Mouse (Mus musculus): ENCODE data around the gene Fyco1. TPM values are rescaled to one million over a fixed set of nuclear protein-coding genes. Genes with fewer than 3 reads are reported as not detected.

Fyco1 gene
- total RNA-seq (2017): 33.2 and 36.3 TPM in 2 replicates

DNA sequence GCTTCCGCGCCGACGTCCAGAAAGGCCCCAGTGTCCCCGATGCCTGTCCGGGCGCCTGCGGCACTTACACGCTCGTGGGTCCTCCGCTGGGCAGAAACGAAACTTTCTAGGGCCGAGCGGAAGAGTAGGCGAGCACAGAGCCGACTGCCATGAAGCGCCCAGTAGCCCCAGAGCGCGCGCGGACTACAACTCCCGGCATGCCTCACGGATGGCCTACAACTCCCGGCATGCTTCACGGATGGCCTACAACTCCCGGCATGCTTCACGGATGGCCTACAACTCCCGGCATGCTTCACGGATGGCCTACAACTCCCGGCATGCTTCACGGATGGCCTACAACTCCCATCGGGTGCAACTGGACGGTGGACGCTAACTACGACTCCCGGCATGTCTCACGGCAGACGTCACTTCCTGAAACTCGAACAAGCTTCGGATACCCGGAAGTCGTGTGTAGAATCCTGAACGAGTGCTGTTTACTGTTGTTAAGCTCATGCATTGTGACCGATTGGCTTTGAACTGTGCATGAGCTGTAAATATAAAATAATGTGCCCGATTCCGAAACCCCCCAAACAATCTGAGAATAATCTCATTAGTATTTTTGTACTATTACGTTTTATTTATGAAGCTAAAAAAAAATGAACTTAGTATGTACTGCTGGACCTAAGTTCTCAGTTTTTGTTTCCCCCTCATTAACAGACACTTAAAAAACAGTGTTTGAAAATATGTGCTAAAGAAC lies at the start of gene Fyco1:
Gene Fyco1, minus strand, starts transcription at position 187 of the 736 bp plus-strand sequence.
- ATAC-seq (ENCODE audit: extremely low read depth, insufficient number of reproducible peaks, low FRiP score, poor library complexity, severe bottlenecking): peak; percentile 96

DNA sequence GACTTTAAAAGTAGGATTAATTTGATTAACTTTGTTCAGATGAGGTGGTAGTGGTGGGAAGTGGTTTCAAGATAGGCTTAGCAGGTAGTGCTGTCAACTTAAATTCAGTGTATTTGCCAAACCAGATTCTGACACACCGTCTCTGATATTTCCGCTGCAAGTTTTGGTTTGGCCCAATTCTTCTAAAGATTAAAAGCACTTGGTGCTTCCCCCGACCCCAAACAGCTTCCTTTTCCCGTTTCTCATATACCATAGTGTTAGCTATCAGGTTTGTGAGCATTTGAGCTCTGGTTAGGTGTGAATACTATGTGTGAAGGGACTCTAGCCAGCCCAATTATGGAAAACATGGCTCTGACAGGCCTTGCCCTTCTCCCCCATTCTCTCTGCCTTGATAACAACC lies 20.4 kb upstream of the Fyco1 start:
- ATAC-seq (ENCODE audit: extremely low read depth, insufficient number of reproducible peaks, low FRiP score, poor library complexity, severe bottlenecking): peak; percentile 33; the same call in 1 of the 2 replicates

DNA sequence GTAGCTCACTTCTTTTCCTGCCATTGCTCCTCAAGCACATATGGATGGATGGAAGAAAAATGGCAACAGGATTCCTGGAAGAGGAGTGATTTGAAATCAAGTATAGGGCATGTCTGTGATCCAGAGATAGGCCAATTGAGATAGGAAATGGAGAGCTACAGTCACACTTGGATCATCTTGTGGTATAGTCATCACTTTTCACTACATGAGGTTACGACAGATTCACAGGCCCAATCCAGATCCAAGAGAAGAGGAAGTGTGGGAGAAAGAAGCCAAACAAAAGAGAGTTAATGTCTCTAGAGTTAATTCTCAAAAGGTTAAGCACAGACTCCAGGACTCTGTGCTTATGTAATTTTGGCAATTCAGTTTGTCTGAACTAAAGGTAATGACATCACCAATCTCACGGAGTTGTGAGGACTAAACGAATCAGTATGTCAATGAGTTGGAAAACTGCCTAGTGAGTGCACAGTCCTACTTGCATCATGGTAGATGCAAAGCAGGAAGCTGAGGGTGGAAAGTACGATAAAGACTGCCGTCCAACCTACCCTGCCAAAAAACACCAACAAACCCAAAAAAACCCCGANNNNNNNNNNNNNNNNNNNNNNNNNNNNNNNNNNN lies 17.6 kb upstream of the Fyco1 start:
- ATAC-seq (ENCODE audit: extremely low read depth, insufficient number of reproducible peaks, low FRiP score, poor library complexity, severe bottlenecking): no peak

DNA sequence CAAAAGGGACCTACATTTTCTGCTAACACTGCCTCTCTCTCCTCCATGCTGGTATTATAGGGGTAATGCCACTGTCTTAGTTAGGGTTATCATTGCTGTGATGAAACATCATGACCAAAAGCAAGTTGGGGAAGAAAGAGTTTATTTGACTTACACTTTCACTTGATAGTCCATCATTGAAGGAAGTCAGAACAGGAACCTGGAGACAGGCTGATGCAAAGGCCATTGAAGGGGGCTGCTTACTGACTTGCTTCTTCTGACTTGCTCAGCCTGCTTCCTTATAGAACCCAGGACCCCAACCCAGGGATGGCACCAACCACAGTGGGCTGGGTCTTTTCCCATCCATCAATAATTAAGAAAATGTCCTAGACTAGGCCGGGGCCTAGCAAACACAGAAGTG lies 11.9 kb upstream of the Fyco1 start:
- ATAC-seq (ENCODE audit: extremely low read depth, insufficient number of reproducible peaks, low FRiP score, poor library complexity, severe bottlenecking): no peak

DNA sequence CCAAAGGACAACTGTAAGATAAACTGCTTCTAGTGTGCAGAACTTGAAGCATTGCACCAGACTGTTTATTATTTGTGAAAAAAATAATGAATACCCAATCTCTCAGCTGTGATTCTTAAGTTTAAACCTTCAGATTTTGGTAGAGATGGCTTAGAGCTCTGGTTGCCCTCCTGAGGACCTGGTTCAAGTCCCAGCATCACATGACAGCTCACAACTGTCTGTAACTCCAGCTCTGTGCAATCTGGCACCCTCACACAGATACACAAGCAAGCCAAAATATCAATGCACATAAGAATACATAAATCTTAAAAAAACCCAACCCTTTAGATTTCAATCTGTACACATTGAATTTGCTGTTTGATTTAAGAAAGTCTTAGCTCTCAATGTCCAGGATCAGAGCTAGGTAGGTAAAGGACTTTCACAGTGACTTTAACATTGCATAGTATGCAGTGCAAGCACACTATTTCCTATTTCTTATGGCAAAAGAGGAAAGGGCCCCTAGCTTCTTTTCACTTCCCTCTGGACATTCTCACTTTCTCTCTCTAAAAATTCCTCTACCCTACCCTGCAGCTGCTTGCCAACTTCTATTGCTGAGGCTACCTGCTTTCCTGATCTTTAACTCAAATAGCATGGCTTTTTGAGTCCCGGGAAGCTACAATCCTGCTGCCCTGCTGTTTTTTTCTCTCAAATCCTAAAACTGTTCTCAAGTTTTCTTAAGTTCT lies 11.4 kb upstream of the Fyco1 start:
- no peak for ATAC-seq (ENCODE audit: extremely low read depth, insufficient number of reproducible peaks, low FRiP score, poor library complexity, severe bottlenecking)

DNA sequence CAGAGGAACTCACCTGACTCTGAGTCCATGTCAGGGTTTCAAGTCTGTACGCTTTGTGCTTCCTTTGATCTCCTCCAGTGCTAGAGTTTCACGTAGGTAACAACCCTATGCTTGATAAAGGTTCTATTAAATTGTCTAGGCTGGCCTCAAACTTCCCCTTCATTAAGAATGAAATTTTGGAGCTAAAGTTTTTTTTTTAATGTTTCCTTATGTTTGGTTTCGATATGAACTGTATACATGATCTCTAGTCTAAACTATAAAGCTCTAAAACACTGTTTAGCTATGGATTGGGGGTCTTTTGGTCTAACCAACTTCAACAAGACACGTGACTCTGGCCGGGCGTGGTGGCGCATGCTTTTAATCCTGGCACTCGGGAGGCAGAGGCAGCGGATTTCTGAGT lies 10.2 kb upstream of the Fyco1 start, which contains the start of gene Xcr1:
Gene Xcr1, minus strand, starts transcription at position 101 of the 400 bp plus-strand sequence.
- no peak for ATAC-seq (ENCODE audit: extremely low read depth, insufficient number of reproducible peaks, low FRiP score, poor library complexity, severe bottlenecking)

DNA sequence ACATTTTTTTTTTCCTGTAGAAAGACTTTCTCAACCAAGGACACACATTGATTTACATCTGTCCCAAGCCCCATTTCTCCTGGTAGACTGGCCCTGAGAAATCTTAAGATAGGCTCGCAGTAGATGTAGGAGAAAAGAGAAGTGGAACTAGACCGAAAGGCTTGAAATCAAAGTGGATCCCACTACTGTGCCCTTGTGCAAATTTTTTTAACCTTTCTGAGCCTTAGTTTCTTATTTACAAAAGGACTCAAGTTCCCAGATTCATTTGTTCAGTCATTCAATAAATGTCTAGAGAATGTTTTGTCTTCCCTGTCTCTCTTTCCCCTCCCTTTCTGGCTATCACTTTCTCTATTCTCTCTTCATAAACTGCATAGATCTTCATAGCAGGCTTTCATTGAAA lies 5.1 kb upstream of the Fyco1 start:
- no peak for ATAC-seq (ENCODE audit: extremely low read depth, insufficient number of reproducible peaks, low FRiP score, poor library complexity, severe bottlenecking)

DNA sequence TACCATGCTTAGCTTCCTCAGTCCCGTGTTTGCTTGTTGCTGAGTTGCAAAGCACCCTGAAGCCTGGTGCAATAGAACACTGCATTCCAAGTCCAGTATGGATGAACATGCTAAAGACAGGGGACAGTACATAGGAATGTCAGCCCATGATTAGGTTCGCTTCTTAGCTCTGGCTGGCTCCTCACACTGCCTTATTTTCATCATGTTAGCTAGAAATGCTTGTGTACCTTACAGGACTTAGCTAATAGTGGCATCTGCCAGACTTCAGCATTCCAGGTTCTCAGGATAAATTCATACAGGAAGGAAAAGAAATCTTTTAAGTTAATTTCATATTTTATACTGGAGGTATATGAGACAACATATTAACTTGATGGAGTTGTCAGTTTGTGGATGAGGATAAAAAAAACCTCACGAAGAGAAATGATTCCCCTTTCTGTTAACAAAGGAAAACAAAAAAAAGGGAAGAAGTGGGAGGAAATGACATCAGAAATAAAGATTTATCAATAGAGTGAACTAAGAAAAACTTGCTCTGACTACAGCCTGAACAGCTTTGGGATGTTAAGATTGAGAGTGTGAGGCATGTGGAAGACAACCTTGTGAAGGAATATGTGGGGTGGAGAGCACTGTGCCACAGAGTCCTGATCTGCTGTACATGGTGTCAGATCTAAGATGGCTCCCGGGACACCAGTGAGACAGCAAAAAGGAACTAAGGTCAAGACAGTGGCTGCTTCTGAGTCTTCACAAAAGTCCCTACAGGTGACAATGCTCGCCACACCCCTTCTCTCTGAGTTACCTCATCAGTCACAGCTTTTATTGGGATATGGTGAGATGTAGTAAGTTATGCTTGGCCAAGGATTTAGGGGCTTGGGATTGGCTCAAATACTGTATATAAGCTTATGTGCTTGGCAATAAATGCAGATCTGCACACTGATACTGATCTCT lies 1.0 kb upstream of the Fyco1 start:
- ATAC-seq (ENCODE audit: extremely low read depth, insufficient number of reproducible peaks, low FRiP score, poor library complexity, severe bottlenecking): no peak

DNA sequence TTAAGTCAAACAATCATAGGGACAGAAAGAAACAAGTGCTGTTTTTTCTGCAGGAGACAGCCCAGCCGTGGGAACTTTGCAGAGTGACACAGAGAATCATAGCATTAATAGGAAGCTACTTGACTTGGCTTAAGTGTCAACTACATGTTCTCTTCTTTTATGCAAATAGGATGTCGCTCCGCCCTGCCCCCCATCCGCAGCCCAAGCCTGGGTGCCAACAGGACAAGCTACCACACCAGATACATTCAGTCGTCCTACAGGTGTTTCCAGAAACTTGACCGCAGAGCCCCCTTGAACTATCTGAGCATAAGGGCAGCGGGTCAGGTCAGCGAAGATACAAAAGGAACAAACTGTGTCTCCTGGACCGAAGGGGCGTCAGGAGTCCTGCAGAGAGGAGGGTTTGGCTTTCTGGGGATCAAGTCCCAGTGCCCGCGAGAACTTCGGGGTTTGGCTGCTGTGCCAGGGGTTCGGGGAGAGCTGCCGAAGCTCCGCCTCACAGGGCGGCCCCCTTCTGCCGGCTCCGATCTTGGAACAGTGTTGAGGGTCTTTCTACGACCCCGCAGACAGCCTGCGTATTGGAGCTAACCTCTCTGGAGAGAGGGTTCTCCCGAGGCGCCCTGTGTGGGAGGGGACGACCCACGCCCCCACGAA lies 512 bp downstream of the Fyco1 start:
- ATAC-seq (ENCODE audit: extremely low read depth, insufficient number of reproducible peaks, low FRiP score, poor library complexity, severe bottlenecking): peak; percentile 40

DNA sequence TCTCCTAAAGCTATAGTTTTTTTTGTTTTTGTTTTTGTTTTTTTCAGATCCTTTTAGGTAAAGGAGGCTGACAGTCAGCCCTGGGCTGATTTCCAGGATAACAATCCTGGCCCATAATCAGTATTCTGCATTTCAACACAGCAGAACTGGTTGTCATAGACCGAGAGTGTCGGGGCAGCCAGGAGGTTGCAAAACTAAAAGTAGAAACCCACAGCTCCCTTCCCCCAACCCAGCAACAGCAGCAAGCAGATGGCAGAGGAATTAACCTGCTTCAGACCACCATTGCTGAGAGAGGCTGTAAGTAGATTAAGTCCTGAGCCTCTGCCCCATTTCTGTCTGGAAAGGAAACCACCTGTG lies 1.0 kb downstream of the Fyco1 start:
- no peak for ATAC-seq (ENCODE audit: extremely low read depth, insufficient number of reproducible peaks, low FRiP score, poor library complexity, severe bottlenecking)

DNA sequence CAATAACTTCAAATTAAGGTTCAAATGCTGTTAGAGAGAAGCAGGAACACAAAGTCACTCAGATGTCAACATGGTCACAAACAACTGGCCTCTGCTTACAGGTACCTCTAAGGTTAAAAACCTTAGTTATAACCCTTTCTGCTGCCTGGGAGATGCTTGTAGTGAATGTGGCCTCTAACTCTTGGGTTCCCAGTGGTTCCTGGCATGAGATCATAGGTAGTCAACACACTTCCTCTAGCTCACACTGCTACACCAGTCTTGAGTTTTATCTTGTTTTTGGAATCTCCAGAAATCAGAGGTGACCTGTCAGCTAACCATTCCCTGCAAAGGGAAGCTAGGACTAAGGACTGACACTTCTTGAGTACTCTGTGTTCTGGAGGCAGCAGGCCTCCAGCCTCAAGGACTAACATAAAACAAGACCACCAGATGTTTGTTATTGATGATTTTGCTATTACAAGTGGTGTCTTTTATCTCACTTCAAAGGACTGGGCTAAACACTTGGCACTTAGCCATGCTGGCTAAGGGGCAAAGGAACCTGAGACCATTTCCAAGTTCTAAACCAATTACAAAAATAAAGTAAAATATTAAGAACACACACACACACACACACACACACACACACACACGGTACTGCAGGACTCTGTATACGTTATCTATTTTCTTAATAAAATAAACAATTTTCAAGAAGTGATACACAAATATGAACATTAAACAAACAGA lies 1.6 kb downstream of the Fyco1 start:
- ATAC-seq (ENCODE audit: extremely low read depth, insufficient number of reproducible peaks, low FRiP score, poor library complexity, severe bottlenecking): no peak

DNA sequence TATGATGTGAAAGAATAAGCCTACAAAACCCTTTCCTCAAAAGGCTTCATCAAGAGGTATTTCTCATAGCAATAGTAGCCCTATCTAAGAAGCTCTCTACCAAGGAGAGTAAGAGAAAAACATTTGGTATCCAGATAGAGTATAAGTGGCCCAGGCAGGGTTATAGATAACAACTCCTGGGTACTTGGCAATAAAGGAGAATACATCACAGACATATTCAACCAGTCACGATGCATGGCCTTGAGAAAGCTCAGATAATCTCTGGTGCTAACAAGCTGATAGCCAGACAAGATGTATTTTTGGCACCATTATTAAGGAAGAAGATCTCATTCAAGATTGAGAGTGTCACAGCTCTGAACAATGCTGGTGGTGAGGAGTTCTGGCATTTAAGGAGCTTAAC lies 5.2 kb downstream of the Fyco1 start:
- no peak for ATAC-seq (ENCODE audit: extremely low read depth, insufficient number of reproducible peaks, low FRiP score, poor library complexity, severe bottlenecking)

DNA sequence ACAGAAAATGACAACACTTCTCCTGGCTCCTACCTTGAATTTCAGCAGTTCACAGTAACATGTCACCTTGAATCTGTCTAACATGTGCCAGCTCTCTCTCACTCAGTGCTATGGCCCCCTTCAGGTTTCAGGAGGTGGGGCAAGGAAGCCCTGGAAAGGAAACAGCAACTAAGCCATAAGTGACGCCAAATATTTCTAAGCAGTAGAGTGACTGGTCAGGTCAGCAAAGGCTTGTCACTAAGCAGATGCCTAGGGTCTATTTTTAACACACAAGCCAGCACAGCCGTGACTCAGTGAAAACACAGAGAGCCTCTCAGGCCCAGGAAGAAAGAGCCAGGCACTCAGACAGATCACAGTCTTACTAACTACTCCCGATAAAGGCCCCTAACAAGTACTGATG lies 6.6 kb downstream of the Fyco1 start:
- peak; percentile 33; the same call in 1 of the 2 replicates for ATAC-seq (ENCODE audit: extremely low read depth, insufficient number of reproducible peaks, low FRiP score, poor library complexity, severe bottlenecking)

DNA sequence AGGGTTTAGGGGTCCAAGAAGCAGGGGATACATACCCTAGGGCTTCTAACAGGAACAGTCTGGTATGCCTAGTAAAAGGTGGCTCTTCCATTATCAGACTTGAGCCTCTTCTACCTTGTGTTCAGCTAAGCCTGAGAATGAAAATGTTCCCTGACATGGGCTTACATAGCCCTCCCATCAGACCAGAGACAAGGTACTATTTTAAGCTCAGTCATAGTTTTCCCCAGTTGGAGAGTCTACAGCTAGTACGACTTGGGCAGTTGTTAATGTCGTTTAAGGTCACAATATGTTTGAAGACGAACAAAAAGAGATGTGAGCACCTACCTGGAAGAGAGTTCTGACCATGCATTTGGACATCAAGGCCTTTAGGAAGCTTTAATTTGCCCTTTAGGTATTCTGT lies 7.2 kb downstream of the Fyco1 start:
- no peak for ATAC-seq (ENCODE audit: extremely low read depth, insufficient number of reproducible peaks, low FRiP score, poor library complexity, severe bottlenecking)

DNA sequence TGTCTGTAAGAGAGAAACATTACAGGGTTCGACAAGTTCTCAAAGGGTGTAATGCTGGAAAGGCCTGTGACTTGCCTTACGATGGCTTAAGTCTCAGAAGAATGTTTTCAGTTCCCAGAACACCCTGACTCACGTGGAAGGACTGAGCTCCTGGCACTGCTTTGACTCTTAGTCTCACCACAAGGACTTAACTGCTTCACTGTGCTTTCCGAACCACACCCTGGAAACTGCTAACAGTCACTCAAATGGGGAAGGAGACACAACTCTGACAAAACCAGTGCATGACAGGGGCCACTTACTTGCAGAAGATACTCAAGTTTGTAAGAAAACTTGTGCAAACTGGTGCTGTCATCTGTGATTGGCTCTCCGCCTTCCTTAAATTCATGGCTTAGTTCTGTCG lies 11.5 kb downstream of the Fyco1 start:
- no peak for ATAC-seq (ENCODE audit: extremely low read depth, insufficient number of reproducible peaks, low FRiP score, poor library complexity, severe bottlenecking)

DNA sequence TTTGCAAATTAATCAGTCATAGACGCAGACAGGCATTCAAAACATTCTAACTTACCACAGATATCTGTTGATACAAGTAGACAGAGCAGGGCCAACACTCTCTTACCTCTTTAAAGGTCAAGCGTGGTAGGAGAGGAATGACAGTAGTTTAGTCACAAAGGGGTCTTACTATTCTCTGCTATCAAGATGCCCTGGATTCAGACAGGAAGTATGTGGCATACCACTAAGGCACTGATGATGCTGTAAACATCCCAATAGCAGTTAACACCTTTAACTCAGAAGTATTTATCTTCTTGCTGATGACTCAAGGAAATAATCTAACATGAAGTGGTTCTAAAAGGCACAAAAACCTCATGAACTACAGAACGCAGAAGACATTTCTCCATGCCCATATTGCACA lies 15.8 kb downstream of the Fyco1 start:
- ATAC-seq (ENCODE audit: extremely low read depth, insufficient number of reproducible peaks, low FRiP score, poor library complexity, severe bottlenecking): no peak

DNA sequence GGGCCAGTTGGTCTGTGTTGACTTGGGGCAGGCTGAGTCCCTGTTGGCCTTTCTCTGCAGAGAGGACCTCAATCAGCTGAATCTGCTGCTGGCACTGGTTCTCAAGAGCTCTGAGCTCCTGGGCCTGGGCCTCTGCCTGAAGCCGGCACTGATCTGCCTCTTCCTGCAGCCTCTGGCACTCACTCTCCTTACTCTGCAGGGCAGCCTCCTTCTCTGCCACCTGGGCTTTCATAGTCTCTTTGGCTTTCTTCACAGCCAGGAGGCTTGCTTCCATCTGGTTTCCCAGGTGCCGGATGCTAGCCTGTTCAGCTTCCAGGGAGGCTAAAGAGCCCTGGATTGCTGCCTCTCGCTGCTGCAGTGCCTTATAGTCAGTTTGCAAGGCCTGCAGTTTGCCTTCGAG lies 22.8 kb downstream of the Fyco1 start:
- no peak for ATAC-seq (ENCODE audit: extremely low read depth, insufficient number of reproducible peaks, low FRiP score, poor library complexity, severe bottlenecking)

DNA sequence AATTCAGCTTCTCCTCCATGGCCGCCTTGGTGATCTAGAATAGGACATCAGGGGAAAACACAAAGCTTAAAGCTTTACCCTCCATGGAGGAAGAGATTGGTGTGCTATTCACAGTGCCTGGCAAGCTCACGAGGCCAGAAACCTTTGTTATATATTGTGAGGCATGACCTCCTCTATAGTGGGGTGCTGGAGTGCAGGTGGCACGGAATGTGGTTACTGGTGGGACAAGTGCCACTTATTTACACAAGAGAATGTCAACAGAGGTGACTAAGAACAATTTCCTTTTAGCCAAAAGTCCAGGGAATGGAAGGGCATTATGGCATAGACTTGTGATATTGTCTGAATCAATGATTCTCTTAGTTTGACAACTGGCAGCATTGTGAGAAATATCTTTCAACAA lies 25.1 kb downstream of the Fyco1 start:
- ATAC-seq (ENCODE audit: extremely low read depth, insufficient number of reproducible peaks, low FRiP score, poor library complexity, severe bottlenecking): no peak

Data from neutrophil, adult 5-6 weeks (primary cell).